Mouse (Mus musculus): ENCODE results near the gene Rest.

GRCm38 (mm10) chr5:77299486-77299885, 34.2 kb downstream of the Rest start:
- no peak for TF ChIP-seq POLR2A (IDR thresholded peaks at IDR 0.05; ENCODE audit: extremely low read depth, insufficient read depth, low read length)
- TF ChIP-seq CTCF (IDR thresholded peaks at IDR 0.05; ENCODE audit: low read depth, low read length): no peak

Data from liver, adult 2 months (tissue).